Mouse (Mus musculus) forebrain, embryonic 14.5 days (tissue): Measurements from ENCODE around the gene Ccdc194. TPM values are rescaled to one million over a fixed set of nuclear protein-coding genes. Genes with fewer than 3 reads are reported as not detected.
"Not testable (repeated sequence)": the region's sequence is repeated elsewhere in the genome, so short reads cannot be mapped to it uniquely, and the experiment has no call there.

ENCODE experiments used
- ATAC-seq: fragments of 200-750 bp; cut with Nextera tagmentation; 2 replicates; pipeline ENCODE4 v1.8.0; 2017; ENCODE audit warnings: mild to moderate bottlenecking, moderate library complexity
- DNase-seq: peaks from one replicate; pipeline ENCODE4 v3.0.0-alpha.2; 2015; ENCODE audit warnings: low spot score
- H3K27ac ChIP-seq: fragments of 300-500 bp; sonication (generic); 2 replicates; pipeline ENCODE4 v1.5.1; 2014; ENCODE audit warnings: low read depth, mild to moderate bottlenecking, control low read depth, low read length, moderate library complexity
- H3K27me3 ChIP-seq: fragments of 300-500 bp; sonication (generic); replicated peaks from 2 replicates; pipeline ENCODE4 v1.6.1; 2014; ENCODE audit warnings: low read length, control low read depth, mixed read lengths; ENCODE audit not compliant: control insufficient read depth, insufficient read depth
- H3K36me3 ChIP-seq: fragments of 300-500 bp; sonication (generic); 2 replicates; pipeline ENCODE4 v1.6.1; 2014; ENCODE audit warnings: low read length, control low read depth; ENCODE audit not compliant: control insufficient read depth, insufficient read depth
- H3K4me1 ChIP-seq: fragments of 300-500 bp; sonication (generic); 2 replicates; pipeline ENCODE4 v1.6.1; 2014; ENCODE audit warnings: antibody characterized with exemption, low read length, control low read depth; ENCODE audit not compliant: control insufficient read depth, insufficient read depth
- H3K4me2 ChIP-seq: fragments of 300-500 bp; sonication (generic); 2 replicates; pipeline ENCODE4 v1.6.1; 2014; ENCODE audit warnings: mild to moderate bottlenecking, control low read depth, low read length
- H3K4me3 ChIP-seq: fragments of 300-500 bp; sonication (generic); 2 replicates; pipeline ENCODE4 v1.5.1; 2014; ENCODE audit warnings: low read depth, low read length, control low read depth
- H3K9ac ChIP-seq: fragments of 300-500 bp; sonication (generic); 2 replicates; pipeline ENCODE4 v1.6.1; 2014; ENCODE audit warnings: mild to moderate bottlenecking, low read length, control low read depth, moderate library complexity
- H3K9me3 ChIP-seq: fragments of 300-500 bp; sonication (generic); replicated peaks from 2 replicates; pipeline ENCODE4 v1.6.1; 2016; ENCODE audit warnings: low read length, control low read depth, mixed read lengths; ENCODE audit not compliant: control insufficient read depth
- WGBS: fragments of 180-500 bp; shearing (Covaris S2); extraction: QIAGEN DNeasy Blood & Tissue Kit; methylation state at CpG from one replicate; pipeline ENCODE4 v1.1.7; 2014; 5-methylcytosine and 5-hydroxymethylcytosine counted together
- polyA plus RNA-seq: library from polyadenylated mRNA; unstranded; fragments of >200 nt; fragmentation: Nextera tagmentation; extraction: Ambion mirVana; gene quantifications from 2 replicates; pipeline ENCODE4 v1.2.1, GENCODE M21; 2014

Ccdc194 gene
- polyA plus RNA-seq, 1 experiment from 2014 or later, result 0.13 TPM

- no peak for DNase-seq
- no peaks in the 10 kb centered on the region for H3K9me3 ChIP-seq
- H3K4me3 ChIP-seq, result no peak overlapping the region
- peaks cover 25% of the 10 kb centered on the region for H3K27me3 ChIP-seq
- no peaks in the 10 kb centered on the region for H3K36me3 ChIP-seq
- H3K4me2 ChIP-seq, result no peak overlapping the region
- no peak for ATAC-seq
- no peak overlapping the region for H3K27ac ChIP-seq
- 52% methylated on average over 3 of the region's 3 CpGs for WGBS
- H3K4me1 ChIP-seq, result no peaks in the 10 kb centered on the region
- no peak overlapping the region for H3K9ac ChIP-seq
Measured at GRCm38 (mm10) chr8:71527162-71527870, 1.8 kb upstream of the Ccdc194 start.

- ATAC-seq (no peak), DNase-seq (no peak)
- Histone ChIP-seq H3K4me1 (no peaks in the 10 kb centered on the region), H3K4me2 (no peak overlapping the region), H3K27ac (no peak overlapping the region), H3K9ac (no peak overlapping the region), H3K4me3 (no peak overlapping the region), H3K36me3 (no peaks in the 10 kb centered on the region), H3K27me3 (peaks cover 25% of the 10 kb centered on the region), H3K9me3 (no peaks in the 10 kb centered on the region)
- WGBS, result under 1% methylated on average over 6 of the region's 6 CpGs
Measured at GRCm38 (mm10) chr8:71526272-71526671, 761 bp upstream of the Ccdc194 start.

GRCm38 (mm10) chr8:71521634-71522033, 3.9 kb downstream of the Ccdc194 start:
- DNase-seq (peak; percentile 88), ATAC-seq (peak; percentile 80)
- H3K4me2 ChIP-seq, result no peak overlapping the region
- no peak overlapping the region for H3K4me3 ChIP-seq
- H3K9ac ChIP-seq, result no peak overlapping the region
- H3K4me1 ChIP-seq, result no peaks in the 10 kb centered on the region
- H3K9me3 ChIP-seq, result no peaks in the 10 kb centered on the region
- peaks cover 20% of the 10 kb centered on the region for H3K27me3 ChIP-seq
- H3K27ac ChIP-seq, result no peak overlapping the region
- no peaks in the 10 kb centered on the region for H3K36me3 ChIP-seq
- WGBS, result 3% methylated on average over 17 of the region's 17 CpGs

GRCm38 (mm10) chr8:71519037-71519825, 6.3 kb downstream of the Ccdc194 start:
- 34% methylated on average over 9 of the region's 10 CpGs for WGBS
- peak; percentile 83 for DNase-seq
- not testable (repeated sequence) for H3K9me3 ChIP-seq, H3K4me1 ChIP-seq, ATAC-seq, H3K27me3 ChIP-seq, H3K4me2 ChIP-seq, H3K36me3 ChIP-seq, H3K4me3 ChIP-seq, H3K27ac ChIP-seq, H3K9ac ChIP-seq

- Histone ChIP-seq H3K27me3 (no peaks in the 10 kb centered on the region), H3K4me1 (no peaks in the 10 kb centered on the region), H3K4me2 (no peak overlapping the region), H3K27ac (no peak overlapping the region), H3K4me3 (no peak overlapping the region), H3K9me3 (no peaks in the 10 kb centered on the region), H3K36me3 (no peaks in the 10 kb centered on the region), H3K9ac (no peak overlapping the region)
- WGBS, result 45% methylated on average over 6 of the region's 6 CpGs
- no peak for DNase-seq
- no peak for ATAC-seq
Measured at GRCm38 (mm10) chr8:71516786-71517185, 8.7 kb downstream of the Ccdc194 start.

GRCm38 (mm10) chr8:71515043-71515442, 10.5 kb downstream of the Ccdc194 start:
- no peaks in the 10 kb centered on the region; the same call in 1 of the 2 replicates for H3K27me3 ChIP-seq
- DNase-seq, result no peak
- H3K27ac ChIP-seq, result no peak overlapping the region
- 68% methylated on average over 5 of the region's 5 CpGs for WGBS
- no peak overlapping the region for H3K4me2 ChIP-seq
- no peaks in the 10 kb centered on the region for H3K9me3 ChIP-seq
- no peak overlapping the region for H3K4me3 ChIP-seq
- H3K36me3 ChIP-seq, result no peaks in the 10 kb centered on the region
- no peak for ATAC-seq
- no peaks in the 10 kb centered on the region for H3K4me1 ChIP-seq
- H3K9ac ChIP-seq, result no peak overlapping the region

- Histone ChIP-seq H3K9ac (no peak overlapping the region), H3K27ac (no peak overlapping the region), H3K4me2 (no peak overlapping the region), H3K4me1 (no peaks in the 10 kb centered on the region), H3K36me3 (no peaks in the 10 kb centered on the region), H3K4me3 (no peak overlapping the region), H3K27me3 (peaks cover 10% of the 10 kb centered on the region), H3K9me3 (no peaks in the 10 kb centered on the region)
- ATAC-seq, result no peak
- no peak for DNase-seq
- WGBS, result 72% methylated on average over 15 of the region's 15 CpGs
Measured at GRCm38 (mm10) chr8:71513018-71513754, 12.3 kb downstream of the Ccdc194 start.

GRCm38 (mm10) chr8:71511644-71512043, 13.9 kb downstream of the Ccdc194 start, which contains the start of gene Plvap:
Plvap (minus strand) TSS chr8:71511752.
- no peaks in the 10 kb centered on the region for H3K4me1 ChIP-seq
- WGBS, result 82% methylated on average over 14 of the region's 14 CpGs
- no peak for DNase-seq
- no peak within 1 kb of the TSS for H3K9ac ChIP-seq
- no peak for ATAC-seq
- H3K36me3 ChIP-seq, result no peaks in the 10 kb centered on the region
- H3K27ac ChIP-seq, result no peak within 1 kb of the TSS
- H3K27me3 ChIP-seq, result peaks cover 25% of the 10 kb centered on the region
- H3K9me3 ChIP-seq, result no peaks in the 10 kb centered on the region
- no peak within 1 kb of the TSS for H3K4me2 ChIP-seq
- H3K4me3 ChIP-seq, result no peak within 1 kb of the TSS
